In genomic region chr11:78697753-78698171, GRCm38 (mm10) we compare ENCODE assay signal across 7 mouse cellular contexts. TPM values are rescaled to one million over a fixed set of nuclear protein-coding genes. Genes with fewer than 3 reads are reported as not detected.
DNase-seq lines count a peak whose midpoint lies in the region; ATAC-seq lines count a peak whose summit lies in the region.

No protein-coding gene starts in this region.

- intact Hi-C loops in left cerebral cortex, postnatal 36 days (cut with DNase I): loop anchor here (5.0 kb wide), 1 partner anchor 130 kb away; the partner anchor contains the start of gene Lyrm9

- ATAC-seq in intestine, embryonic 16.5 days: peak; percentile 95
- peak; percentile 90 for ATAC-seq in midbrain, embryonic 11.5 days (ENCODE audit: low FRiP score)

- peak overlapping the region; percentile 19 for H3K4me2 ChIP-seq in intestine, embryonic 16.5 days (ENCODE audit: low read depth, low read length)
- H3K4me2 ChIP-seq in midbrain, embryonic 11.5 days: peak overlapping the region; percentile 39; the same call in 1 of the 2 replicates

- H3K27me3 ChIP-seq in intestine, embryonic 16.5 days (replicated peaks; ENCODE audit: control insufficient read depth, insufficient read depth, low read length): no peaks in the 10 kb centered on the region
- H3K27me3 ChIP-seq in midbrain, embryonic 11.5 days (ENCODE audit: control insufficient read depth, insufficient read depth, low read length): no peaks in the 10 kb centered on the region

- H3K9me3 ChIP-seq in intestine, embryonic 16.5 days (ENCODE audit: control insufficient read depth, low read length): no peaks in the 10 kb centered on the region
- no peaks in the 10 kb centered on the region for H3K9me3 ChIP-seq in midbrain, embryonic 11.5 days (ENCODE audit: control insufficient read depth, low read length)

- under 1% methylated on average over 12 of the region's 12 CpGs for WGBS in intestine, embryonic 16.5 days
- WGBS in midbrain, embryonic 11.5 days: 0% methylated on average over 12 of the region's 12 CpGs

- H3K4me3 ChIP-seq in intestine, embryonic 16.5 days (ENCODE audit: low read length): peak overlapping the region; percentile 78
- H3K4me3 ChIP-seq in midbrain, embryonic 11.5 days (ENCODE audit: low read depth, low read length): peak overlapping the region; percentile 85

- no peak overlapping the region for H3K9ac ChIP-seq in intestine, embryonic 16.5 days (ENCODE audit: low read depth, low read length)
- H3K9ac ChIP-seq in midbrain, embryonic 11.5 days (ENCODE audit: low read length): no peak overlapping the region; the same call in 1 of the 2 replicates

- H3K36me3 ChIP-seq in intestine, embryonic 16.5 days (ENCODE audit: control insufficient read depth, insufficient read depth, low read length): no peaks in the 10 kb centered on the region
- H3K36me3 ChIP-seq in midbrain, embryonic 11.5 days (ENCODE audit: control insufficient read depth, insufficient read depth, low read length): no peaks in the 10 kb centered on the region

- H3K4me1 ChIP-seq in intestine, embryonic 16.5 days (ENCODE audit: control insufficient read depth, insufficient read depth, low read length): peaks cover 12% of the 10 kb centered on the region
- H3K4me1 ChIP-seq in midbrain, embryonic 11.5 days (ENCODE audit: control insufficient read depth, insufficient read depth, low read length): peaks cover 22% of the 10 kb centered on the region

- no peak overlapping the region for H3K27ac ChIP-seq in intestine, embryonic 16.5 days (ENCODE audit: low read length)
- H3K27ac ChIP-seq in midbrain, embryonic 11.5 days (ENCODE audit: low read depth, low read length): peak overlapping the region; percentile 45; the same call in 1 of the 2 replicates

- DNase-seq in adrenal gland, adult 8-10 months: peak; percentile 93
- peak; percentile 92 for DNase-seq in embryo, embryonic 9.5 days (ENCODE audit: extremely low spot score)
- peak; percentile 42 to 81 for DNase-seq in gastrocnemius, postnatal 4 days (ENCODE audit: low spot score in 2 of 2)
- DNase-seq in left cerebral cortex, postnatal 36 days (ENCODE audit: low spot score in 2 of 2): peak; percentile 79 to 83
- peak; percentile 98 for DNase-seq in midbrain, embryonic 11.5 days (ENCODE audit: low spot score, missing footprints)
- peak; percentile 93 for DNase-seq in skeletal muscle tissue, adult 2 months (ENCODE audit: low read depth, low spot score)

RNA-seq across cellular contexts. Expression of gene Nlk, which starts 0.6 kb away (rescaled TPM):
- 10 to 100 TPM; 45.2 to 62.8 (median 54.4) TPM for total RNA-seq in adrenal gland, adult 8-10 months (2022)
- total RNA-seq in gastrocnemius, postnatal 4 days (2021): 10 to 100 TPM in 1 of 2 experiments, 1 to 10 TPM in 1; 7.6 to 10.5 TPM
- polyA plus RNA-seq in intestine, embryonic 16.5 days (2015; fragmentation: Nextera tagmentation; extraction: Ambion mirVana): 8.4 and 8.8 TPM in 2 replicates
- 100 to 1,000 TPM; 105 to 114 TPM for total RNA-seq in left cerebral cortex, postnatal 36 days (2021)
- polyA plus RNA-seq in midbrain, embryonic 11.5 days (2014; fragmentation: Nextera tagmentation; extraction: Ambion mirVana): 25.8 and 36.9 TPM in 2 replicates

RNA-seq across cellular contexts. Expression of gene Ccnq, which starts 53.8 kb away (rescaled TPM):
- total RNA-seq in adrenal gland, adult 8-10 months (2022): 10 to 100 TPM; 61.2 to 71.8 (median 64.7) TPM
- total RNA-seq in gastrocnemius, postnatal 4 days (2021): 10 to 100 TPM; 17.2 to 17.7 TPM
- 35.9 and 38.5 TPM in 2 replicates for polyA plus RNA-seq in intestine, embryonic 16.5 days (2015; fragmentation: Nextera tagmentation; extraction: Ambion mirVana)
- 10 to 100 TPM; 15.9 to 16.8 TPM for total RNA-seq in left cerebral cortex, postnatal 36 days (2021)
- 42.1 and 42.2 TPM in 2 replicates for polyA plus RNA-seq in midbrain, embryonic 11.5 days (2014; fragmentation: Nextera tagmentation; extraction: Ambion mirVana)

Comparison
In these comparisons a context has a peak if more than half of its experiments do, and no peak if none do; other contexts are left out.
1. RNA of gene Nlk, which starts 0.6 kb away (total RNA-seq): 105 to 114 TPM in left cerebral cortex, postnatal 36 days and 45.2 to 62.8 TPM in adrenal gland, adult 8-10 months; 7.6 to 10.5 TPM in gastrocnemius, postnatal 4 days; every median in the first group is over 4 times any median in the second.
2. Peak in every context shown above with its lines, with median percentiles within 50 percentile points of each other: DNase-seq.